Mouse (Mus musculus) midbrain, embryonic 10.5 days (tissue): Measurements from ENCODE around the gene Olfr332. TPM values are rescaled to one million over a fixed set of nuclear protein-coding genes. Genes with fewer than 3 reads are reported as not detected.
"Not testable (repeated sequence)": the region's sequence is repeated elsewhere in the genome, so short reads cannot be mapped to it uniquely, and the experiment has no call there.

Experiments
- DNase-seq: peaks from one replicate; pipeline ENCODE4 v3.0.0-alpha.2; 2017; ENCODE audit warnings: low spot score
- H3K27ac ChIP-seq: fragments of 300-500 bp; sonication (generic); replicated peaks from 2 replicates; pipeline ENCODE4 v1.5.1; 2016; ENCODE audit warnings: mild to moderate bottlenecking
- H3K27me3 ChIP-seq: fragments of 300-500 bp; sonication (generic); 2 replicates; pipeline ENCODE4 v1.6.1; 2016; ENCODE audit warnings: low read depth, mild to moderate bottlenecking; ENCODE audit not compliant: poor library complexity, severe bottlenecking
- H3K36me3 ChIP-seq: fragments of 300-500 bp; sonication (generic); 2 replicates; pipeline ENCODE4 v1.6.1; 2016; ENCODE audit warnings: mild to moderate bottlenecking, moderate library complexity
- H3K4me1 ChIP-seq: fragments of 300-500 bp; sonication (generic); 2 replicates; pipeline ENCODE4 v1.6.1; 2016
- H3K4me3 ChIP-seq: fragments of 300-500 bp; sonication (generic); 2 replicates; pipeline ENCODE4 v1.5.1; 2016; ENCODE audit warnings: mild to moderate bottlenecking, moderate library complexity
- H3K9me3 ChIP-seq: fragments of 300-500 bp; sonication (generic); replicated peaks from 2 replicates; pipeline ENCODE4 v1.6.1; 2016; ENCODE audit warnings: mild to moderate bottlenecking
- WGBS: fragments of 180-500 bp; shearing (Covaris S2); methylation state at CpG from one replicate; pipeline ENCODE4 v1.1.7; 2016; 5-methylcytosine and 5-hydroxymethylcytosine counted together
- polyA plus RNA-seq: library from polyadenylated mRNA; unstranded; fragments of >200 nt; fragmentation: Nextera tagmentation; extraction: Ambion mirVana; gene quantifications from 2 replicates; pipeline ENCODE4 v1.2.1, GENCODE M21; 2016

Gene Olfr332
- polyA plus RNA-seq: not detected in 2 replicates

- DNase-seq: no peak
- no peaks in the 10 kb centered on the region for H3K4me1 ChIP-seq
- H3K27ac ChIP-seq: no peak within 1 kb of the TSS
- no peaks in the 10 kb centered on the region for H3K36me3 ChIP-seq
- WGBS: 83% methylated on average over 2 of the region's 2 CpGs
- no peaks in the 10 kb centered on the region for H3K27me3 ChIP-seq
- H3K9me3 ChIP-seq: no peaks in the 10 kb centered on the region; the same call in 1 of the 2 replicates
- H3K4me3 ChIP-seq: no peak within 1 kb of the TSS
These were observed at the start of gene Olfr332 for GRCm38 (mm10) chr11:58492455-58492854. Gene Olfr332 (minus strand): TSS chr11:58492555.

GRCm38 (mm10) chr11:58534736-58535135 lies 42.4 kb upstream of the Olfr332 start, which contains the start of gene Olfr330:
Gene Olfr330 (minus strand): TSS chr11:58534836.
- H3K36me3 ChIP-seq, H3K9me3 ChIP-seq, H3K27me3 ChIP-seq, H3K4me3 ChIP-seq, H3K4me1 ChIP-seq, H3K27ac ChIP-seq, DNase-seq: not testable (repeated sequence)

DNA sequence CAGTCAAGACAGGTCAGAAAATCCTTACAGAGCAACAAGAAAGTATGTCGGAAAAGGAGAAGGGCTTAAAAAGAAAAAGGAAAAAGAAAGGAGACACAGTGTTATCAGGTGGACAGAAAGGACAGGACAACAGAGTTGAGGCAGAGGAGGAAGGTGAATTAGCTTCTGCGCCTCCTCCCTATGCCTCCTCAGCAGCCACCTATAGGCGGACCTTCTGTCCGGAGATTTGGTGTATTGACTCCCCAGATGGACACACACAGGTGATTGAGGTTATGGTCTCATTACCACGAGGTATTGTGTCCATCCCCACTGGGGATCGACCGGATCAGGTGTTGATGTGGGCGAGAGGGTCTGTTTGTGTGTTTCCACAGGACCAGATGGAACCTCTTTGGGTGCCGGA lies 27.4 kb upstream of the Olfr332 start:
- H3K4me1 ChIP-seq, H3K36me3 ChIP-seq, H3K9me3 ChIP-seq, H3K27me3 ChIP-seq, DNase-seq, H3K27ac ChIP-seq, H3K4me3 ChIP-seq: not testable (repeated sequence)
- WGBS: 92% methylated on average over 8 of the region's 9 CpGs

- H3K27ac ChIP-seq, H3K4me1 ChIP-seq, H3K4me3 ChIP-seq, H3K36me3 ChIP-seq, DNase-seq, H3K9me3 ChIP-seq, H3K27me3 ChIP-seq: not testable (repeated sequence)
- WGBS: 96% methylated on average over 18 of the region's 18 CpGs
These were observed 26.6 kb upstream of the Olfr332 start for GRCm38 (mm10) chr11:58518916-58519315.

DNA sequence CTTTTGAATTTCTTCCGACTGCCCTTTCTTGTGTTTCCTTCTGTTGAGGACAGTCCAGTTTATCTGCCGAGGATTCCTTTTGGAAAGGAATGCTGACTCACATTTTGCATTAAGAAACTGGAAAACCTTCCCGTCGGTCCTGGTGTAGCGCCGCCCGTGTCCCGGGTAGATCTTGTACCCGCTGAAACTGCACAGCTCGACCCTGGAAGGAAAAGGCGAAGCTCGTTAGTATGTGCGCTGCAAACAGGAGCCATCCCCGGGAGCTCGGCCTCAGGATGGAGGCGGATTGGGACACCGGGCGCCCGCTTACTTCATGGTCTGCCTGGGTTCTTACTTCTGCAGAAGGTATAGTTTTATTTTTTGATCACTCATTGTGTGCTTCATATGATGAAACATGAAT lies 16.7 kb upstream of the Olfr332 start:
- not testable (repeated sequence) for DNase-seq, H3K27ac ChIP-seq, H3K9me3 ChIP-seq, H3K4me1 ChIP-seq, H3K4me3 ChIP-seq, H3K27me3 ChIP-seq, H3K36me3 ChIP-seq
- WGBS: 88% methylated on average over 19 of the region's 19 CpGs

GRCm38 (mm10) chr11:58502472-58502871 lies 10.1 kb upstream of the Olfr332 start, which contains the start of gene Olfr331:
Gene Olfr331 (minus strand): TSS chr11:58502572.
- not testable (repeated sequence) for H3K36me3 ChIP-seq, H3K27ac ChIP-seq, H3K4me3 ChIP-seq, DNase-seq, H3K4me1 ChIP-seq, H3K27me3 ChIP-seq, H3K9me3 ChIP-seq

GRCm38 (mm10) chr11:58499290-58499689 lies 6.9 kb upstream of the Olfr332 start:
- no peak overlapping the region for H3K27ac ChIP-seq
- H3K9me3 ChIP-seq: no peaks in the 10 kb centered on the region; the same call in 1 of the 2 replicates
- H3K4me3 ChIP-seq: no peak overlapping the region
- WGBS: 67% methylated on average over 3 of the region's 3 CpGs
- no peaks in the 10 kb centered on the region for H3K36me3 ChIP-seq
- no peaks in the 10 kb centered on the region for H3K4me1 ChIP-seq
- DNase-seq: no peak
- H3K27me3 ChIP-seq: no peaks in the 10 kb centered on the region

- H3K27ac ChIP-seq: no peak overlapping the region
- 88% methylated on average over 9 of the region's 9 CpGs for WGBS
These were observed 6.4 kb upstream of the Olfr332 start for GRCm38 (mm10) chr11:58498761-58499160.

DNA sequence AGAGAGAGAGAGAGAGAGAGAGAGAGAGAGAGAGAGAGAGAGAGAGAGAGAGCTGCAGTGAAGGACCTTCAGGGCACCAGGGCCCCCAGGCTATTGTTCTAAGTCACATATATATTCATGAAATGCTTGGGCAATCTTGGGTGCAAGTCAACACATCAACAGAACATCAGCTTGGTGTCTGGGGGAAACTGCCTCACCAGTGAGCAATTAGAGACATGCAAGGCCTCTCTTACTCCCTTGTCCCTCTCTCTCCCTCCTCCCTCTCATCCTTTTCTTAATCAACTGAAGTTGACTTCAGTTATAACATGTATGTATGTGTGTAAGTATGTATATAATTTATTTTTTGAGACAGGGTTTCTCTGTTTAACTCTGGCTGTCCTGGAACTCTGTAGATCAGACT lies 30.2 kb downstream of the Olfr332 start, which contains the start of gene Olfr30:
Gene Olfr30, minus strand, starts transcription at position 101 of the 400 bp plus-strand sequence.
- Histone ChIP-seq H3K4me3 (no peak within 1 kb of the TSS), H3K9me3 (no peaks in the 10 kb centered on the region), H3K27ac (no peak within 1 kb of the TSS), H3K4me1 (no peaks in the 10 kb centered on the region), H3K36me3 (no peaks in the 10 kb centered on the region), H3K27me3 (no peaks in the 10 kb centered on the region)
- no peak for DNase-seq

More at GRCm38 (mm10) chr11:58498761-58499160, 6.4 kb upstream of the Olfr332 start:
- no peaks in the 10 kb centered on the region for H3K4me1 ChIP-seq
- no peak overlapping the region for H3K4me3 ChIP-seq
- H3K36me3 ChIP-seq: no peaks in the 10 kb centered on the region
- no peak for DNase-seq
- H3K9me3 ChIP-seq: no peaks in the 10 kb centered on the region; the same call in 1 of the 2 replicates
- H3K27me3 ChIP-seq: no peaks in the 10 kb centered on the region

DNA sequence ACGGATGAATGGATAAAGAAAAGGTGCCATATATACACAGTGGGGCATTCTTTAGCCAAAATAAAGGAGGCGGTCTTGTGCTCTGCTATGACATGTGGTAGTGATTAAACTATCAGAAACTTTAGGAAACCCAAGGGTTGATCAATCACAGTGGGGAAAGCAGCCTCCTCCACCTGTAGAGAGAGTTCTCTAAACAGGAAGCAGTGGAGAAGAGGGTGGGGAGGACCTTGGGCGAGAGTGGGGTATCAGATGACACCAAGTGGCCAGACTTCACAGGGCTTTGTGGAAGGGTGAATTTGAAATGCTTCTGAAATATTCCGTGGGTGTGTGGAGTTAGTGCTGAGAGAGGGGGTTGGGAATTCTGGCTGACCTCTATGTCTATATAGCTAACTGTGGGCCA lies 38.8 kb downstream of the Olfr332 start:
- Histone ChIP-seq H3K27ac (no peak overlapping the region), H3K4me3 (no peak overlapping the region), H3K27me3 (no peaks in the 10 kb centered on the region), H3K4me1 (no peaks in the 10 kb centered on the region), H3K9me3 (no peaks in the 10 kb centered on the region), H3K36me3 (no peaks in the 10 kb centered on the region)
- no peak for DNase-seq
- WGBS: 67% methylated on average over 4 of the region's 4 CpGs

DNA sequence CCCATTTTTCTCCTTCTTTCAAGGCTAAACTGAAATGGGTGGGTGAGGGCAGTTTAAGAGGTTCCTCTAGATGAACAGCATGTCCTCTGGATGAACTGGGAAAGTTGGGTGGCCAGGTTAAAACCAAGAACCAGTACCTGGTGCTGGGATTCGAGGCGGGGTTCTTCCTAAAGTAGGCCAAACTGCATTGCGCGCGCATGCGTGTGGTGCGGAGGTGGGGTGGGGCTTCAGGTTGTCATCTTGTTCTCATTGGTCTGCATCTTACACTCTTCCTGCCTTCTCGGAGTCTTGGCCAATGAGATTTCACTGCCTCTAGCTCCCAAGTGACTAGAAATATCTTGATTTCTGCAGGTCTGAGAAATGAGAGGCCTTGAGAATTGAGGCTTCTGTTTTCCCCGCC lies 39.6 kb downstream of the Olfr332 start, which contains the start of gene Lypd9:
Gene Lypd9, minus strand, starts transcription at position 165 of the 400 bp plus-strand sequence.
- no peak within 1 kb of the TSS for H3K27ac ChIP-seq
- H3K36me3 ChIP-seq: no peaks in the 10 kb centered on the region
- peaks cover 6% of the 10 kb centered on the region; the same call in 1 of the 2 replicates for H3K9me3 ChIP-seq
- 93% methylated on average over 9 of the region's 9 CpGs for WGBS
- no peaks in the 10 kb centered on the region for H3K4me1 ChIP-seq
- H3K27me3 ChIP-seq: no peaks in the 10 kb centered on the region
- DNase-seq: no peak
- H3K4me3 ChIP-seq: no peak within 1 kb of the TSS
